ENCODE assay signal across 20 mouse cellular contexts in genomic region chr2:92277787-92278186, GRCm38 (mm10).
DNase-seq lines count a peak whose midpoint lies in the region; ATAC-seq and TF ChIP-seq lines count a peak whose summit lies in the region.
"Had no signal": no experiment of that assay in that cellular context is flagged by ENCODE, and none has a peak within 500 bp of the region (broad histone marks: within the 10 kb centered on the region; RNA-seq: fewer than 3 reads in every experiment).

No protein-coding gene starts in this region.

- no peak overlapping the region for H3K4me2 ChIP-seq in hindbrain, embryonic 13.5 days
- no peak overlapping the region for H3K4me2 ChIP-seq in hindbrain, embryonic 12.5 days (replicated peaks)
- no peak overlapping the region for H3K4me2 ChIP-seq in liver, embryonic 11.5 days
- H3K4me2 ChIP-seq in forebrain, embryonic 16.5 days (ENCODE audit: low read length): no peak overlapping the region
- H3K4me2 ChIP-seq: embryonic facial prominence, embryonic 15.5 days; heart, embryonic 12.5 days had no signal

- TF ChIP-seq RAD21 in MEL (IDR thresholded peaks at IDR 0.05; ENCODE audit: low read depth, low read length): no peak

- H3K9me3 ChIP-seq in hindbrain, embryonic 13.5 days: no peaks in the 10 kb centered on the region
- no peaks in the 10 kb centered on the region for H3K9me3 ChIP-seq in hindbrain, embryonic 12.5 days (replicated peaks)
- H3K9me3 ChIP-seq in liver, embryonic 11.5 days (ENCODE audit: control insufficient read depth, low read length): no peaks in the 10 kb centered on the region
- no peaks in the 10 kb centered on the region for H3K9me3 ChIP-seq in MEL (replicated peaks; ENCODE audit: insufficient read depth, low read length)
- no peaks in the 10 kb centered on the region for H3K9me3 ChIP-seq in forebrain, embryonic 16.5 days (ENCODE audit: control insufficient read depth, low read length)
- H3K9me3 ChIP-seq: embryonic facial prominence, embryonic 15.5 days; heart, embryonic 12.5 days had no signal

- peaks cover 22% of the 10 kb centered on the region for H3K4me1 ChIP-seq in hindbrain, embryonic 13.5 days (replicated peaks)
- H3K4me1 ChIP-seq in hindbrain, embryonic 12.5 days: 0 out of 2 replicates have a peak, but pooled peaks cover 3% of the 10 kb centered on the region
- H3K4me1 ChIP-seq in liver, adult 2 months (ENCODE audit: control insufficient read depth, insufficient read depth, low read length): peaks cover 2% of the 10 kb centered on the region; the same call in 1 of the 2 replicates
- no peaks in the 10 kb centered on the region for H3K4me1 ChIP-seq in liver, embryonic 11.5 days (replicated peaks; ENCODE audit: control insufficient read depth, insufficient read depth, low read length)
- peaks cover 16 to 35% of the 10 kb centered on the region in 2 experiments for H3K4me1 ChIP-seq in MEL (ENCODE audit: control insufficient read depth in 1 of 2, insufficient read depth in 2 of 2, low read length in 2 of 2)
- H3K4me1 ChIP-seq in forebrain, embryonic 16.5 days (replicated peaks; ENCODE audit: control insufficient read depth, insufficient read depth, low read length): peaks cover 22% of the 10 kb centered on the region

- no peak for ATAC-seq in hindbrain, embryonic 13.5 days (ENCODE audit: low FRiP score)
- no peak for ATAC-seq in hindbrain, embryonic 12.5 days (ENCODE audit: low FRiP score)
- ATAC-seq in liver, embryonic 11.5 days (replicated peaks; ENCODE audit: low FRiP score): no peak
- no peak for ATAC-seq in forebrain, embryonic 16.5 days
- ATAC-seq: intestine, embryonic 16.5 days had no signal

- no peak overlapping the region for H3K4me3 ChIP-seq in hindbrain, embryonic 13.5 days
- no peak overlapping the region for H3K4me3 ChIP-seq in hindbrain, embryonic 12.5 days
- no peak overlapping the region for H3K4me3 ChIP-seq in liver, adult 2 months (ENCODE audit: insufficient read depth, low read depth, low read length)
- H3K4me3 ChIP-seq in liver, embryonic 11.5 days (ENCODE audit: low read depth, low read length): no peak overlapping the region
- H3K4me3 ChIP-seq in MEL (ENCODE audit: control insufficient read depth in 1 of 2, insufficient read depth in 1 of 2, low read depth in 2 of 2, low read length in 2 of 2): no peak overlapping the region
- no peak overlapping the region for H3K4me3 ChIP-seq in forebrain, embryonic 16.5 days (replicated peaks; ENCODE audit: low read length)
- H3K4me3 ChIP-seq: embryonic facial prominence, embryonic 15.5 days; erythroblast, embryonic 14.5 days; gastrocnemius, adult 2 months; heart, embryonic 12.5 days had no signal

- no peak for TF ChIP-seq CTCF in liver, adult 2 months (IDR thresholded peaks at IDR 0.05; ENCODE audit: low read depth, low read length)
- no peak for TF ChIP-seq CTCF in MEL (IDR thresholded peaks at IDR 0.05 in 2 of 3, conservative IDR thresholded peaks at IDR 0.05 in 1 of 3; ENCODE audit: control insufficient read depth in 1 of 3, insufficient read depth in 1 of 3, low read depth in 2 of 3, low read length in 3 of 3, poor library complexity in 1 of 3, severe bottlenecking in 1 of 3)

- no peaks in the 10 kb centered on the region for H3K27me3 ChIP-seq in hindbrain, embryonic 13.5 days
- no peaks in the 10 kb centered on the region for H3K27me3 ChIP-seq in hindbrain, embryonic 12.5 days
- no peaks in the 10 kb centered on the region for H3K27me3 ChIP-seq in liver, adult 2 months (ENCODE audit: control insufficient read depth, insufficient read depth, low read length)
- no peaks in the 10 kb centered on the region for H3K27me3 ChIP-seq in liver, embryonic 11.5 days (replicated peaks; ENCODE audit: control insufficient read depth, insufficient read depth, low read length)
- H3K27me3 ChIP-seq in MEL (ENCODE audit: control insufficient read depth in 1 of 2, insufficient read depth in 2 of 2, low read length in 2 of 2): no peaks in the 10 kb centered on the region
- H3K27me3 ChIP-seq in forebrain, embryonic 16.5 days (replicated peaks; ENCODE audit: control insufficient read depth, insufficient read depth, low read length): no peaks in the 10 kb centered on the region
- H3K27me3 ChIP-seq: embryonic facial prominence, embryonic 15.5 days; heart, embryonic 12.5 days had no signal

- TF ChIP-seq EP300 in MEL (IDR thresholded peaks at IDR 0.05; ENCODE audit: low read depth in 1 of 2, low read length in 2 of 2): peak in 1 of 2 experiments; percentile 82; a peak in 2 of 4 replicates

- no peak for TF ChIP-seq POLR2A in liver, adult 2 months (IDR thresholded peaks at IDR 0.05; ENCODE audit: extremely low read depth, insufficient read depth, low read length)
- no peak for TF ChIP-seq POLR2A in MEL (IDR thresholded peaks at IDR 0.05; ENCODE audit: control insufficient read depth in 1 of 2, insufficient read depth in 1 of 2, low read depth in 1 of 2, low read length in 2 of 2, poor library complexity in 1 of 2)

- H3K27ac ChIP-seq in hindbrain, embryonic 13.5 days: peak overlapping the region; percentile 72
- H3K27ac ChIP-seq in hindbrain, embryonic 12.5 days: no peak overlapping the region
- no peak overlapping the region for H3K27ac ChIP-seq in liver, adult 2 months (replicated peaks; ENCODE audit: insufficient read depth, low read depth, low read length)
- no peak overlapping the region for H3K27ac ChIP-seq in liver, embryonic 11.5 days (ENCODE audit: low read depth, low read length)
- peak overlapping the region; percentile 59; the same call in 1 of the 2 replicates for H3K27ac ChIP-seq in MEL (ENCODE audit: control insufficient read depth, low read depth, low read length)
- peak overlapping the region; percentile 75; the same call in 1 of the 2 replicates for H3K27ac ChIP-seq in forebrain, embryonic 16.5 days (ENCODE audit: low read length)
- H3K27ac ChIP-seq: embryonic facial prominence, embryonic 15.5 days had no signal

- no peak overlapping the region for H3K9ac ChIP-seq in hindbrain, embryonic 13.5 days
- H3K9ac ChIP-seq in hindbrain, embryonic 12.5 days: no peak overlapping the region
- no peak overlapping the region for H3K9ac ChIP-seq in liver, adult 2 months (ENCODE audit: low read depth, low read length)
- H3K9ac ChIP-seq in liver, embryonic 11.5 days (ENCODE audit: low read depth, low read length): no peak overlapping the region
- no peak overlapping the region for H3K9ac ChIP-seq in MEL (ENCODE audit: control insufficient read depth, low read depth, low read length, poor library complexity, severe bottlenecking)
- no peak overlapping the region for H3K9ac ChIP-seq in forebrain, embryonic 16.5 days (replicated peaks; ENCODE audit: low read depth, low read length)
- H3K9ac ChIP-seq: embryonic facial prominence, embryonic 15.5 days; heart, embryonic 12.5 days had no signal

- 89% methylated on average over 3 of the region's 3 CpGs for WGBS in hindbrain, embryonic 13.5 days
- WGBS in hindbrain, embryonic 12.5 days: 82% methylated on average over 3 of the region's 3 CpGs
- 34% methylated on average over 3 of the region's 3 CpGs for WGBS in liver, adult 2 months
- WGBS in liver, embryonic 11.5 days: 73% methylated on average over 3 of the region's 3 CpGs
- WGBS in forebrain, embryonic 16.5 days: 69% methylated on average over 3 of the region's 3 CpGs

- peak; percentile 17 for DNase-seq in liver, adult 2 months (ENCODE audit: extremely low read depth, low read depth, low spot score)
- no peak for DNase-seq in liver, embryonic 11.5 days (ENCODE audit: low spot score)
- DNase-seq in MEL (ENCODE audit: low read depth, low spot score): peak; percentile 24
- DNase-seq in urinary bladder, postnatal 4 days (ENCODE audit: low spot score in 2 of 2): no peak
- DNase-seq in adrenal gland, postnatal 10 days: no peak
- DNase-seq: adrenal gland, adult 8-10 months; cerebellum, adult 11 months; cerebellum, adult 8-10 months; cerebellum, postnatal 14 days; embryo, embryonic 11 days; gastrocnemius, adult 2 months; gastrocnemius, postnatal 25 days; heart, postnatal 36 days had no signal

- no peaks in the 10 kb centered on the region for H3K36me3 ChIP-seq in hindbrain, embryonic 13.5 days
- H3K36me3 ChIP-seq in hindbrain, embryonic 12.5 days: no peaks in the 10 kb centered on the region
- no peaks in the 10 kb centered on the region for H3K36me3 ChIP-seq in liver, adult 2 months (ENCODE audit: control insufficient read depth, insufficient read depth, low read length)
- no peaks in the 10 kb centered on the region for H3K36me3 ChIP-seq in liver, embryonic 11.5 days (ENCODE audit: control insufficient read depth, insufficient read depth, low read length)
- H3K36me3 ChIP-seq in MEL (ENCODE audit: control insufficient read depth in 1 of 2, insufficient read depth in 2 of 2, low read length in 2 of 2): peaks cover 0 to 22% of the 10 kb centered on the region in 2 experiments; a peak in 2 of 4 replicates
- H3K36me3 ChIP-seq in forebrain, embryonic 16.5 days (ENCODE audit: control insufficient read depth, insufficient read depth): no peaks in the 10 kb centered on the region
- H3K36me3 ChIP-seq: embryonic facial prominence, embryonic 15.5 days; heart, embryonic 12.5 days had no signal

- no peaks in the 10 kb centered on the region for H3K79me2 ChIP-seq in liver, adult 2 months (ENCODE audit: control insufficient read depth, insufficient read depth, low read length)
- no peaks in the 10 kb centered on the region for H3K79me2 ChIP-seq in MEL (ENCODE audit: control insufficient read depth, insufficient read depth, low read length, poor library complexity)

TF ChIP-seq in MEL, 35 proteins besides CTCF, POLR2A, EP300 and RAD21:
- TF ChIP-seq JUND (IDR thresholded peaks at IDR 0.05; ENCODE audit: low read depth, low read length) (no peak), TCF12 (IDR thresholded peaks at IDR 0.05; ENCODE audit: low read depth, low read length) (peak; percentile 76; the same call in 1 of the 2 replicates), UBTF (IDR thresholded peaks at IDR 0.05; ENCODE audit: borderline replicate concordance, insufficient read depth, low read depth, low read length) (no peak), GATA1 (IDR thresholded peaks at IDR 0.05; ENCODE audit: low read depth, low read length) (0 out of 2 replicates have a peak, but pooled peaks have one; percentile 8), ETS1 (IDR thresholded peaks at IDR 0.05; ENCODE audit: low read depth, low read length) (peak; percentile 70; the same call in 1 of the 2 replicates), RCOR1 (IDR thresholded peaks at IDR 0.05; ENCODE audit: low read depth, low read length) (peak; percentile 45; the same call in 1 of the 2 replicates)

Comparison
In these comparisons a context has a peak if more than half of its experiments do, and no peak if none do; other contexts are left out.
1. H3K27ac ChIP-seq: peak in hindbrain, embryonic 13.5 days (single experiment), MEL (single experiment) and forebrain, embryonic 16.5 days (single experiment); none in hindbrain, embryonic 12.5 days (single experiment), liver, adult 2 months (single experiment) and liver, embryonic 11.5 days (single experiment).
2. DNase-seq: peak in liver, adult 2 months (single experiment) and MEL (single experiment); none in liver, embryonic 11.5 days (single experiment), urinary bladder, postnatal 4 days (0 of 2) and adrenal gland, postnatal 10 days (single experiment).